Mouse (Mus musculus) small intestine, adult 2 months (tissue): ENCODE results near the gene Eif3l.
"Not testable (repeated sequence)": the region's sequence is repeated elsewhere in the genome, so short reads cannot be mapped to it uniquely, and the experiment has no call there.

Experiments
- CTCF ChIP-seq: fragments of 200-500 bp; IDR thresholded peaks from 2 replicates; pipeline ENCODE4 v1.5.1; 2012; ENCODE audit warnings: low read depth, mild to moderate bottlenecking, control low read depth, inconsistent platforms, low read length, moderate library complexity, mixed read lengths; ENCODE audit not compliant: insufficient replicate concordance, insufficient read length; ENCODE audit errors: extremely low read depth
- POLR2A ChIP-seq: fragments of 200-500 bp; IDR thresholded peaks from 2 replicates; pipeline ENCODE4 v1.6.1; 2012; ENCODE audit warnings: low read depth, mild to moderate bottlenecking, control low read depth, inconsistent platforms, low read length, moderate library complexity

GRCm38 (mm10) chr15:79031908-79032307, 43.1 kb upstream of the Eif3l start:
- not testable (repeated sequence) for TF ChIP-seq CTCF, POLR2A
